Mouse (Mus musculus): Measurements from ENCODE around the gene Tstd2. TPM values are rescaled to one million over a fixed set of nuclear protein-coding genes. Genes with fewer than 3 reads are reported as not detected.

Gene Tstd2
- 13.8 and 15.8 TPM in 2 replicates for polyA plus RNA-seq (2015; fragmentation: Nextera tagmentation; extraction: Ambion mirVana)

DNA sequence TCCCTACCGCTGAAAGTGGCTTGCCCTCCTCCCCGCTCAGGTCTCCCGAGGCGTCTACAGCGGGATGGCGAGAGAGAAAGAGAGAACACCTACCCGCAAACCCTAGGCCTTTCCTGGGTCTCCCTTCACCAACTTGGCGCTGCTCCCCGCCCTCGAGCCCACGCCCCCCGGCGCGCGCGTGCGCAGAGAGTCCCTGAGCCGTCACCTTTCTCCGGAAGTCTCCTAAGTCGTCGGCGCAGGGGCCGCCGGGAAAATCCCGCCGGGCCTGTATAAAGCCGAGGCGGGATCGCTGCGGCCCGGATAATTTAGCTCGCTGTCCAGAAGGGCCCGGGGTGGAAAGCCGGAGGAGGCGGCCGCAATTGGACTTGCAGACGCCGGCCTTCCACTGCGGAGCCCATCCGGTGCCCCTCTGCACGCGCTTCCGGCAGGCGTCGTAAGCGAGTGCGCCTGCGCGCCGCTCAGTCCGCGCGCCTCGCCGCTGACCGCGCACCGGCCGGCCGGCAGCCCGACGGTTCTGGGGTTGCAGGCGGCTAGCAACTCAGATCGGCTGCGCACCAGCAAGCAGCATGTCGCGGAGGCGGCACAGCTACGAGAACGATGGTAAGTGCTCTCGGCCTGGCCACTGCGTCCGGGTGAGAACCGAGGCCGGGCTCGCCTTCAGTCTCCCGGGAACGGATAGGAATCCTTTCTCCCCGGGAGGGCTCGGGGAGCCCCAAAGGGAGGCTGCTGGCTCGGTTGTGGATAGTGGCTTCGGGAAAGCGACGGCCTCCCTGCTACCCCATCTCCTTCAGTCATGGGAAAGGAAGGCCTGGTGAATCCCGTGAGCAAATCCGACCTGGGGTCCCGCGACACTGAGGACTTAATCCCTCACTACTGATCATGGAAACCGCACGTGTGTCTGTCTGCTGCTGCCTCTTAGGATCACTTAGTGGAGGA lies at the start of gene Tstd2, which contains the start of gene Ncbp1:
Gene Tstd2 (minus strand): TSS at position 408 of the 936 bp plus-strand sequence.
Gene Ncbp1 (plus strand): TSS at position 327 of the 936 bp plus-strand sequence.

Other genes starting within 250 kb of the Tstd2 start
- 1.3 TPM in 2 replicates for gene Ccdc180, start 248.4 kb downstream of the Tstd2 start, polyA plus RNA-seq (2015; fragmentation: Nextera tagmentation; extraction: Ambion mirVana)
- 12.1 and 15.0 TPM in 2 replicates for gene Tdrd7, start 173.4 kb downstream of the Tstd2 start, polyA plus RNA-seq (2015; fragmentation: Nextera tagmentation; extraction: Ambion mirVana)
- 28.4 and 33.6 TPM in 2 replicates for gene Tmod1, start 99.8 kb downstream of the Tstd2 start, polyA plus RNA-seq (2015; fragmentation: Nextera tagmentation; extraction: Ambion mirVana)
- 34.8 and 38.1 TPM in 2 replicates for gene Ncbp1, start 81 bp downstream of the Tstd2 start, polyA plus RNA-seq (2015; fragmentation: Nextera tagmentation; extraction: Ambion mirVana)
- gene Xpa, start 57.6 kb upstream of the Tstd2 start, polyA plus RNA-seq (2015; fragmentation: Nextera tagmentation; extraction: Ambion mirVana): 21.1 and 26.5 TPM in 2 replicates
- gene Foxe1, start 204.9 kb upstream of the Tstd2 start, polyA plus RNA-seq (2015; fragmentation: Nextera tagmentation; extraction: Ambion mirVana): not detected in 2 replicates

Data from spleen, postnatal 0 days (tissue).